Mouse (Mus musculus) kidney, postnatal 25 days (tissue): ENCODE results near the gene Dgkh.

Source experiments
- DNase-seq, 2 experiments: peaks; one replicate each; pipeline ENCODE4 v3.0.0; 2021; ENCODE audit warnings: mixed read lengths in 2 of 2

Gene Dgkh

GRCm38 (mm10) chr14:78674606-78675005, 58.0 kb downstream of the Dgkh start:
- DNase-seq, result peak; percentile 36 to 59

GRCm38 (mm10) chr14:78669986-78670385, 62.6 kb downstream of the Dgkh start:
- DNase-seq, result peak in 1 of 2 experiments; percentile 24

GRCm38 (mm10) chr14:78668291-78668690, 64.3 kb downstream of the Dgkh start:
- DNase-seq, result peak; percentile 74 to 90

- peak in 1 of 2 experiments; percentile 9 for DNase-seq
Measured at GRCm38 (mm10) chr14:78667763-78668162, 64.8 kb downstream of the Dgkh start.

GRCm38 (mm10) chr14:78662641-78663040, 69.9 kb downstream of the Dgkh start:
- peak in 1 of 2 experiments; percentile 34 for DNase-seq

- DNase-seq, result peak in 1 of 2 experiments; percentile 23
Measured at GRCm38 (mm10) chr14:78661462-78661861, 71.1 kb downstream of the Dgkh start.

- no peak for DNase-seq
Measured at GRCm38 (mm10) chr14:78658697-78659096, 73.9 kb downstream of the Dgkh start.

- peak in 1 of 2 experiments; percentile 22 for DNase-seq
Measured at GRCm38 (mm10) chr14:78656832-78657626, 75.5 kb downstream of the Dgkh start.

- peak in 1 of 2 experiments; percentile 16 for DNase-seq
Measured at GRCm38 (mm10) chr14:78654939-78655556, 77.5 kb downstream of the Dgkh start.

- DNase-seq, result peak in 1 of 2 experiments; percentile 3
Measured at GRCm38 (mm10) chr14:78654196-78654595, 78.4 kb downstream of the Dgkh start.

- peak in 1 of 2 experiments; percentile 17 for DNase-seq
Measured at GRCm38 (mm10) chr14:78653333-78653732, 79.2 kb downstream of the Dgkh start.

- DNase-seq, result peak in 1 of 2 experiments; percentile 8
Measured at GRCm38 (mm10) chr14:78651696-78652095, 80.9 kb downstream of the Dgkh start.

GRCm38 (mm10) chr14:78650379-78651095, 82.0 kb downstream of the Dgkh start:
- DNase-seq, result peak in 1 of 2 experiments; percentile 13

GRCm38 (mm10) chr14:78649525-78650274, 82.9 kb downstream of the Dgkh start:
- no peak for DNase-seq

GRCm38 (mm10) chr14:78645622-78646021, 87.0 kb downstream of the Dgkh start:
- DNase-seq, result no peak

GRCm38 (mm10) chr14:78641314-78641713, 91.3 kb downstream of the Dgkh start:
- no peak for DNase-seq

GRCm38 (mm10) chr14:78639691-78640090, 92.9 kb downstream of the Dgkh start:
- DNase-seq, result no peak

- DNase-seq, result peak in 1 of 2 experiments; percentile 46
Measured at GRCm38 (mm10) chr14:78635612-78636400, 96.8 kb downstream of the Dgkh start.

- DNase-seq, result no peak
Measured at GRCm38 (mm10) chr14:78632747-78633146, 99.8 kb downstream of the Dgkh start.

- DNase-seq, result no peak
Measured at GRCm38 (mm10) chr14:78630923-78631875, 101.4 kb downstream of the Dgkh start.
